Mouse (Mus musculus): ENCODE results near the gene Eif5a2. TPM values are rescaled to one million over a fixed set of nuclear protein-coding genes. Genes with fewer than 3 reads are reported as not detected.

Gene Eif5a2
- polyA plus RNA-seq, 1 experiment from 2014 or later, result 12.5 TPM

DNA sequence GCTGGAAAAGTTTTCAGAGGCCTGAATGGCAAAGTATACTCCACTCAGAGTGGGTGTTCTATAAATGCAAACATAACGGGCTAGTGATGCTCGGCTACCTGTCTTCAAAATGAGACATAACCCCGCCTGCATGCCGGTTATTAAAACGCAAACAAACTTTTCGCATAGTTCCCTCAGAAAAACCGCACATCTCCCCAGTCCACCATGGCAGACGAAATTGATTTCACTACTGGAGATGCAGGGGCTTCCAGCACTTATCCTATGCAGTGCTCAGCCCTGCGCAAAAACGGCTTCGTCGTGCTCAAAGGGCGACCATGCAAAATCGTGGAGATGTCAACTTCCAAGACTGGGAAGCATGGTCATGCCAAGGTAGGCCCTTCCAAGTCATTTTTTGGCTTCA lies 772 bp downstream of the Eif5a2 start:
- peak overlapping the region; percentile 97 for H3K4me2 ChIP-seq (ENCODE audit: low read length)
- peak overlapping the region; percentile 75 for H3K4me3 ChIP-seq (ENCODE audit: low read depth, low read length)
- no peaks in the 10 kb centered on the region for H3K27me3 ChIP-seq (replicated peaks; ENCODE audit: control insufficient read depth, insufficient read depth, low read length)
- ATAC-seq, result no peak
- no peak for DNase-seq (ENCODE audit: low spot score)
- no peaks in the 10 kb centered on the region for H3K36me3 ChIP-seq (ENCODE audit: control insufficient read depth, insufficient read depth, low read length)
- WGBS, result 17% methylated on average over 14 of the region's 14 CpGs
- peaks cover 3% of the 10 kb centered on the region; the same call in 1 of the 2 replicates for H3K4me1 ChIP-seq (ENCODE audit: control insufficient read depth, insufficient read depth, low read length)
- H3K9ac ChIP-seq (ENCODE audit: low read length), result peak overlapping the region; percentile 75
- no peaks in the 10 kb centered on the region for H3K9me3 ChIP-seq (replicated peaks; ENCODE audit: control insufficient read depth, low read length)
- no peak overlapping the region for H3K27ac ChIP-seq (ENCODE audit: low read depth, low read length)

DNA sequence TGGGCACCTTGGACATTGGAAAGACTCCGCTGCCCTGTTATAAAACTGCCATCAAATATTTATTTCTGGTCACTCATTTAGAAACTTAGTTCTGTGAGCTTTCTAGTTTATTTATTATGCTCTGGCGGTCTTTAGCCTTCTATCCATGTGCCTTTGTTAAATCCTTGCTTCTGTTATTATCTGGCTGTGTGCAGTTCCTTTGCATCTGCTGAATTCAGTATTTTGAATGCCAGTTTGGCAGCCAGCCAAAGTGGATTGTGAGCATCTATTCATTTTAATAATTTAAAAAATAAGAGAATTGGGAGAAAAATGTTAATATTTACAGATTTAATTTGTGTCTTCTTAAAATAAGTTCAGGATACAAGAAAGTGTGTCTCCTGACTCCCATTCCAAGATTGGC lies 3.1 kb downstream of the Eif5a2 start:
- peaks cover 3% of the 10 kb centered on the region; the same call in 1 of the 2 replicates for H3K4me1 ChIP-seq (ENCODE audit: control insufficient read depth, insufficient read depth, low read length)
- WGBS, result 46% methylated on average over 2 of the region's 2 CpGs
- DNase-seq (ENCODE audit: low spot score), result peak; percentile 67

GRCm38 (mm10) chr3:28794835-28795234 lies 13.8 kb downstream of the Eif5a2 start:
- H3K36me3 ChIP-seq (ENCODE audit: control insufficient read depth, insufficient read depth, low read length), result no peaks in the 10 kb centered on the region
- ATAC-seq (no peak), DNase-seq (ENCODE audit: low spot score) (no peak)
- 91% methylated on average over 7 of the region's 7 CpGs for WGBS
- no peaks in the 10 kb centered on the region for H3K27me3 ChIP-seq (replicated peaks; ENCODE audit: control insufficient read depth, insufficient read depth, low read length)
- H3K4me3 ChIP-seq (ENCODE audit: low read depth, low read length), result no peak overlapping the region
- no peak overlapping the region for H3K4me2 ChIP-seq (ENCODE audit: low read length)
- no peak overlapping the region for H3K9ac ChIP-seq (ENCODE audit: low read length)
- no peak overlapping the region for H3K27ac ChIP-seq (ENCODE audit: low read depth, low read length)
- H3K9me3 ChIP-seq (replicated peaks; ENCODE audit: control insufficient read depth, low read length), result no peaks in the 10 kb centered on the region
- H3K4me1 ChIP-seq (ENCODE audit: control insufficient read depth, insufficient read depth, low read length), result no peaks in the 10 kb centered on the region

More for the DNA sequence above, 3.1 kb downstream of the Eif5a2 start:
- no peak overlapping the region for H3K4me2 ChIP-seq (ENCODE audit: low read length)
- H3K27me3 ChIP-seq (replicated peaks; ENCODE audit: control insufficient read depth, insufficient read depth, low read length), result no peaks in the 10 kb centered on the region
- no peak overlapping the region for H3K27ac ChIP-seq (ENCODE audit: low read depth, low read length)
- no peaks in the 10 kb centered on the region for H3K36me3 ChIP-seq (ENCODE audit: control insufficient read depth, insufficient read depth, low read length)
- ATAC-seq, result no peak
- H3K4me3 ChIP-seq (ENCODE audit: low read depth, low read length), result no peak overlapping the region
- no peaks in the 10 kb centered on the region for H3K9me3 ChIP-seq (replicated peaks; ENCODE audit: control insufficient read depth, low read length)
- H3K9ac ChIP-seq (ENCODE audit: low read length), result no peak overlapping the region

DNA sequence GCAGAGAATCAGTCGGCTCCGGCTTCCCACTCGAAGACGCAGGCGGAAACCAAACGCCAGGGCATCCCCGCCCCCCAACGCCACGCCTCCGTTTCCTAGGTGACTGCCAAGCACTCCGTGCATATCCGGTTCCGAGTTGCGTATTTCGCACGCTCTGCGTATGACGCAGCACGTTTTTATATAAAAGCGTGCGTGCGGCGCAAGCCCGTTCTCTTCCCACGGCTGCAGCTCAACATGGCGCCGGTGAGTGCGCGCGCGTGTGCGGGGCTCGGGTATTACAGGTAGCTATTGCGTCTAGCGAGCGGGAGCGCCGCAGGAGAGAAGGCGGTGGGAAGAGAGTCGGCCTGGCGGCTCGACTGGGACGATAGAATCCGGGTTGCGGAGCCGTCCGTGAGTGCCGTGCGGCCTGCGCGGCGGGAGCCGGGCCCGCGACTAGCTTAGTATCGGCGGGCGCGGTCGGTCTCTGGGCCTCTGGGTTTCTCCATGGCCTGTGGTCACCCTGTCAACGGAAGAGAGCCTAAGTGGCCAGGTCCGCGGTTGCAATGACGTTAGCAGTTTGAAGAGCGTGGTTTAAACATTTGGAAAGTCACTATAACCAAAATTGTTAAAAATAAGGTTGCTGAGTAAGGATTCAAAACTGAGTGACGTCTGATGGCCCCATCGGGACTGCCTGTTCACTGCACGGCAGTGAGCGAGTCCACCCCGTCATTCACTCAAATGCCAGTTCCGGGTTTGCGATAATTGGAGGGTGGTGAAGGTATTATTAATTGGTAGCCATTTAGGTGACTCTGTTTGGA lies 24.4 kb downstream of the Eif5a2 start, which contains the start of gene Rpl22l1:
TSS of gene Rpl22l1 (plus strand) at position 136 of the 797 bp plus-strand sequence.
- under 1% methylated on average over 71 of the region's 72 CpGs for WGBS
- Histone ChIP-seq H3K4me1 (ENCODE audit: control insufficient read depth, insufficient read depth, low read length) (peaks cover 9% of the 10 kb centered on the region), H3K4me2 (ENCODE audit: low read length) (peak within 1 kb of the TSS; percentile 69), H3K9ac (ENCODE audit: low read length) (peak within 1 kb of the TSS; percentile 80), H3K4me3 (ENCODE audit: low read depth, low read length) (peak within 1 kb of the TSS; percentile 83), H3K9me3 (replicated peaks; ENCODE audit: control insufficient read depth, low read length) (no peaks in the 10 kb centered on the region), H3K27me3 (replicated peaks; ENCODE audit: control insufficient read depth, insufficient read depth, low read length) (no peaks in the 10 kb centered on the region), H3K36me3 (ENCODE audit: control insufficient read depth, insufficient read depth, low read length) (peaks cover 22% of the 10 kb centered on the region), H3K27ac (ENCODE audit: low read depth, low read length) (peak within 1 kb of the TSS; percentile 82)
- DNase-seq (ENCODE audit: low spot score) (peak; percentile 99), ATAC-seq (peak; percentile 100)

- 90% methylated on average over 4 of the region's 4 CpGs for WGBS
- DNase-seq (ENCODE audit: low spot score) (no peak), ATAC-seq (no peak)
- H3K36me3 ChIP-seq (ENCODE audit: control insufficient read depth, insufficient read depth, low read length), result peaks cover 22% of the 10 kb centered on the region
- no peaks in the 10 kb centered on the region for H3K9me3 ChIP-seq (replicated peaks; ENCODE audit: control insufficient read depth, low read length)
- H3K4me2 ChIP-seq (ENCODE audit: low read length), result no peak overlapping the region
- no peak overlapping the region for H3K9ac ChIP-seq (ENCODE audit: low read length)
- H3K27me3 ChIP-seq (replicated peaks; ENCODE audit: control insufficient read depth, insufficient read depth, low read length), result no peaks in the 10 kb centered on the region
- no peak overlapping the region for H3K27ac ChIP-seq (ENCODE audit: low read depth, low read length)
- H3K4me3 ChIP-seq (ENCODE audit: low read depth, low read length), result no peak overlapping the region
- H3K4me1 ChIP-seq (ENCODE audit: control insufficient read depth, insufficient read depth, low read length), result peaks cover 9% of the 10 kb centered on the region
Measured at GRCm38 (mm10) chr3:28808039-28808643, 27.1 kb downstream of the Eif5a2 start.

- Histone ChIP-seq H3K36me3 (ENCODE audit: control insufficient read depth, insufficient read depth, low read length) (peaks cover 22% of the 10 kb centered on the region), H3K4me3 (ENCODE audit: low read depth, low read length) (no peak overlapping the region), H3K9ac (ENCODE audit: low read length) (no peak overlapping the region), H3K4me1 (ENCODE audit: control insufficient read depth, insufficient read depth, low read length) (peaks cover 1% of the 10 kb centered on the region; the same call in 1 of the 2 replicates), H3K4me2 (ENCODE audit: low read length) (no peak overlapping the region), H3K27me3 (replicated peaks; ENCODE audit: control insufficient read depth, insufficient read depth, low read length) (no peaks in the 10 kb centered on the region), H3K9me3 (replicated peaks; ENCODE audit: control insufficient read depth, low read length) (no peaks in the 10 kb centered on the region), H3K27ac (ENCODE audit: low read depth, low read length) (no peak overlapping the region)
- no peak for ATAC-seq
- WGBS, result 70% methylated on average over 4 of the region's 4 CpGs
- no peak for DNase-seq (ENCODE audit: low spot score)
Measured at GRCm38 (mm10) chr3:28811441-28811840, 30.4 kb downstream of the Eif5a2 start.

GRCm38 (mm10) chr3:28814361-28814760 lies 33.3 kb downstream of the Eif5a2 start:
- Histone ChIP-seq H3K4me1 (ENCODE audit: control insufficient read depth, insufficient read depth, low read length) (no peaks in the 10 kb centered on the region), H3K4me3 (ENCODE audit: low read depth, low read length) (no peak overlapping the region), H3K9me3 (replicated peaks; ENCODE audit: control insufficient read depth, low read length) (no peaks in the 10 kb centered on the region), H3K36me3 (ENCODE audit: control insufficient read depth, insufficient read depth, low read length) (no peaks in the 10 kb centered on the region), H3K27me3 (replicated peaks; ENCODE audit: control insufficient read depth, insufficient read depth, low read length) (no peaks in the 10 kb centered on the region), H3K9ac (ENCODE audit: low read length) (no peak overlapping the region), H3K27ac (ENCODE audit: low read depth, low read length) (no peak overlapping the region), H3K4me2 (ENCODE audit: low read length) (no peak overlapping the region)
- DNase-seq (ENCODE audit: low spot score) (peak; percentile 86), ATAC-seq (0 out of 2 replicates have a peak, but pooled peaks have one; percentile 54)
- WGBS, result 9% methylated on average over 4 of the region's 4 CpGs

DNA sequence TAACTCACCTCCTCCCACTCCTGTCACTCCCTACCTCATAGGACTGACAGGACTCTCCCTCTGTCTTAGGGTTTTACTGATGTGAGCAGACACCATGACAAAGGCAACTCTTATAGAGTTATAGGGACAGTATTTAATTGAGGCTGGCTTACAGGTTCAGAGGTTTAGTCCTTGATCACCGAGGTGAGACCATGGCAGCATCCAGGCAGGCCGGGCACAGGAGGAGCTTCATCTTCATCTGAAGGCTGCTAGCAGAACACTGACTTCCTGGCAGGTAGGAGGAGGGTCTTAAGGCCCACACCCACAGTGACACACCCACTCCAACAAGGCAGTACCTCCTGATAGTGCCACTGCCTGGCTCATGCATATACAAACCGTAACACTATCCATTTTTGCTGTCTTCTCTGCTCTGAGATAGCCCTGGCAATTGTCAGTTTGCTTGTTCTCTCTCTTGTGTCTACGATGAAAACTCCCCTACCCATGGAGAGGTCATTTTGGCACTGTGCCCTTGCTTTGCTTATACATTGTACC lies 35.0 kb downstream of the Eif5a2 start:
- no peaks in the 10 kb centered on the region for H3K9me3 ChIP-seq (replicated peaks; ENCODE audit: control insufficient read depth, low read length)
- H3K27ac ChIP-seq (ENCODE audit: low read depth, low read length), result no peak overlapping the region
- 81% methylated on average over 4 of the region's 4 CpGs for WGBS
- DNase-seq (ENCODE audit: low spot score), result no peak
- no peak overlapping the region for H3K9ac ChIP-seq (ENCODE audit: low read length)
- H3K27me3 ChIP-seq (replicated peaks; ENCODE audit: control insufficient read depth, insufficient read depth, low read length), result no peaks in the 10 kb centered on the region
- no peak overlapping the region for H3K4me3 ChIP-seq (ENCODE audit: low read depth, low read length)
- no peak overlapping the region for H3K4me2 ChIP-seq (ENCODE audit: low read length)
- no peaks in the 10 kb centered on the region for H3K4me1 ChIP-seq (ENCODE audit: control insufficient read depth, insufficient read depth, low read length)
- no peak for ATAC-seq
- H3K36me3 ChIP-seq (ENCODE audit: control insufficient read depth, insufficient read depth, low read length), result no peaks in the 10 kb centered on the region

DNA sequence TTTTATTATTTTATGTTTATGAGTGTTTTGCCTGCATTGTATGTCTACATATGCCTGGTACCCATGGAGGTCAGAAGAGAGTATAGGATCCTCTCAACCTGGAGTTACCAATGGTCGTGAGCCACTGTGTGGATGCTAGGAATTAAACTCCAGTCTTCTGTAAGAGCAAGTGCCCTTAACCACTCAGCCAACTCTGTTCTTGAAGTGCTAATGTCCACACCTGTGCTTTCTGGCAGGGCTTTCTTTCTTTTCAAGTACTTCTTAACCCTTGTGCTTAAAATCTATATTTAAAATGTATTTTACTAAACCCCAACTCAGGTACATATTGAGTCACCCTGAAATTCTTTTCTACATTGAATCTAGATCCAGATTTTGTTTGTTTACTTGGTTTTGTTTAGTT lies 45.2 kb downstream of the Eif5a2 start:
- no peak for DNase-seq (ENCODE audit: low spot score)
- Histone ChIP-seq H3K36me3 (ENCODE audit: control insufficient read depth, insufficient read depth, low read length) (no peaks in the 10 kb centered on the region), H3K9me3 (replicated peaks; ENCODE audit: control insufficient read depth, low read length) (no peaks in the 10 kb centered on the region), H3K4me3 (ENCODE audit: low read depth, low read length) (no peak overlapping the region), H3K4me2 (ENCODE audit: low read length) (no peak overlapping the region), H3K27ac (ENCODE audit: low read depth, low read length) (no peak overlapping the region), H3K27me3 (replicated peaks; ENCODE audit: control insufficient read depth, insufficient read depth, low read length) (no peaks in the 10 kb centered on the region), H3K9ac (ENCODE audit: low read length) (no peak overlapping the region), H3K4me1 (ENCODE audit: control insufficient read depth, insufficient read depth, low read length) (no peaks in the 10 kb centered on the region)
- 91% methylated on average over 1 of the region's 1 CpGs for whole genome bisulfite sequencing
- ATAC-seq, result no peak
